Mouse (Mus musculus): Measurements from ENCODE around the gene Gm10184. TPM values are rescaled to one million over a fixed set of nuclear protein-coding genes. Genes with fewer than 3 reads are reported as not detected.

The Gm10184 gene
- 1.7 to 10.2 TPM (median 7.4 TPM) in 3 of 4 replicates, not detected in the other for total RNA-seq (2023)

GRCm38 (mm10) chr17:89910349-89910748 lies at the start of gene Gm10184:
TSS of gene Gm10184 (minus strand) at chr17:89910449.

All from B cell, adult 62 days (primary cell).